Mouse (Mus musculus) gastrocnemius, postnatal 10 days (tissue): ENCODE data around the gene Gpatch8. TPM values are rescaled to one million over a fixed set of nuclear protein-coding genes. Genes with fewer than 3 reads are reported as not detected.

Source experiments
- DNase-seq: peaks from one replicate; pipeline ENCODE4 v3.0.0; 2021; ENCODE audit warnings: mixed read lengths
- total RNA-seq, 2 experiments: library from RNA; stranded (reverse); gene quantifications; 2 replicates each; pipeline ENCODE4 v1.2.3; 2021

Gpatch8 gene
- total RNA-seq, 2 experiments from 2014 or later = 28.9 to 33.9 TPM

GRCm38 (mm10) chr11:102449043-102450008 is 106.9 kb downstream of the Gpatch8 start:
- DNase-seq = no peak

- no peak for DNase-seq
Observed at GRCm38 (mm10) chr11:102448327-102448726, 107.9 kb downstream of the Gpatch8 start.

GRCm38 (mm10) chr11:102447497-102447896 is 108.7 kb downstream of the Gpatch8 start, which contains the start of gene Fam171a2:
Gene Fam171a2, minus strand, starts transcription at chr11:102447682.
- DNase-seq = peak; percentile 88

- peak; percentile 45 for DNase-seq
Observed at GRCm38 (mm10) chr11:102446581-102447461, 109.4 kb downstream of the Gpatch8 start.

- DNase-seq = peak; percentile 31
Observed at GRCm38 (mm10) chr11:102445891-102446361, 110.3 kb downstream of the Gpatch8 start.

- DNase-seq = peak; percentile 16
Observed at GRCm38 (mm10) chr11:102445264-102445890, 110.8 kb downstream of the Gpatch8 start.

- DNase-seq = no peak
Observed at GRCm38 (mm10) chr11:102444781-102445180, 111.4 kb downstream of the Gpatch8 start.

GRCm38 (mm10) chr11:102444321-102444720 is 111.9 kb downstream of the Gpatch8 start:
- DNase-seq = no peak

- peak; percentile 21 for DNase-seq
Observed at GRCm38 (mm10) chr11:102443740-102444139, 112.5 kb downstream of the Gpatch8 start.

GRCm38 (mm10) chr11:102442089-102442488 is 114.1 kb downstream of the Gpatch8 start:
- DNase-seq = no peak

- DNase-seq = no peak
Observed at GRCm38 (mm10) chr11:102441434-102441833, 114.8 kb downstream of the Gpatch8 start.

GRCm38 (mm10) chr11:102440255-102440654 is 115.9 kb downstream of the Gpatch8 start:
- DNase-seq = no peak

- no peak for DNase-seq
Observed at GRCm38 (mm10) chr11:102439093-102440082, 116.8 kb downstream of the Gpatch8 start.

- peak; percentile 94 for DNase-seq
Observed at GRCm38 (mm10) chr11:102438212-102439092, 117.7 kb downstream of the Gpatch8 start.

- DNase-seq = peak; percentile 81
Observed at GRCm38 (mm10) chr11:102437120-102438061, 118.8 kb downstream of the Gpatch8 start.

GRCm38 (mm10) chr11:102436471-102436790 is 119.8 kb downstream of the Gpatch8 start:
- DNase-seq = no peak

GRCm38 (mm10) chr11:102435754-102436470 is 120.3 kb downstream of the Gpatch8 start:
- DNase-seq = peak; percentile 36
